Mouse (Mus musculus) heart, adult 10 weeks (tissue): Measurements from ENCODE around the gene Adgrg7. TPM values are rescaled to one million over a fixed set of nuclear protein-coding genes. Genes with fewer than 3 reads are reported as not detected.

ENCODE experiments used
- polyA plus RNA-seq: library from polyadenylated mRNA; stranded (reverse); fragments of 350-450 nt; fragmentation: Illumina TruSeq; extraction: RNeasy Lipid Tissue Mini Kit (QIAGEN cat#74804); gene quantifications from one replicate; pipeline ENCODE4 v1.2.3, GENCODE M21; 2014; ENCODE audit warnings: low read depth, low replicate concordance

Gene Adgrg7
- polyA plus RNA-seq, result not detected

DNA sequence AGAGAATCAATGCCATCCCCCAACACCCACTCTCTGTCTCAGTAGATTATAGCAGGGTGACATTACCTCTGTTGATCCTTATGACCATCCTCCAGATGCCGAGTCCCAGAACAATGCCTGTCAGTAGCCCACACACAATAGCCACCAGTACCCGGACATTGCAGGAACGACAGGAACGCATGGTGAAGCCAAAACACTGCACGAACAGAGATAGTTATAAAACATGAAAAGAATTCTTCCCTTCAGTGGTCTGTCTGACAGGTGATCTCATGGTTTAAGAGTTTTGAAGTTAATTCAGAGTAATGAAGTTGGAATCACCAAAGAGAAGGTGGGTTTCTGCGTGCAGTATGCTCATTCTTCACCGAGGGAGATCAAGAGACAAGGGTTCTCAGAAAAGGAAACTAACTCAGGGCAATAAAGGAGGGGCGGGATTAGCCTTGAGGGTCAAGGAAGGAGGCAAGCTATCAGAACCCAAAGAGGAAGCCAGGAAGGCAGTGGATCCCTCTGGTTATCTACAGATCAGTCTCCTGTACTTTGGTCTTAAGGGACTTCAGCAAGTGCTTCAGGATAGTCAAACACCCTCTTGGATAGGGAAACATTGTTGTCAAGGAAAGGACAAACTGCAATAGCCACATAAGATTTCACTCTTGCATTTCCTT is at the start of gene Adgrg7:
TSS of gene Adgrg7 (minus strand) at position 375 of the 659 bp plus-strand sequence.

GRCm38 (mm10) chr16:56717224-56718200 is 78.1 kb downstream of the Adgrg7 start, which contains the start of gene Tfg:
TSS of gene Tfg (minus strand) at chr16:56717450.

Other genes starting within 250 kb of the Adgrg7 start
- gene Tfg, start 78.4 kb downstream of the Adgrg7 start, polyA plus RNA-seq, result 68.2 TPM
- 6.0 TPM for gene Tmem45a, start 90.3 kb upstream of the Adgrg7 start, polyA plus RNA-seq
- gene Lnp1, start 132.2 kb upstream of the Adgrg7 start, polyA plus RNA-seq, result not detected